ENCODE assay signal across 17 mouse cellular contexts in genomic region chr2:166801436-166801835, GRCm38 (mm10).
"Had no signal": no experiment of that assay in that cellular context is flagged by ENCODE, and none has a peak within 500 bp of the region (broad histone marks: within the 10 kb centered on the region; RNA-seq: fewer than 3 reads in every experiment).

No protein-coding gene starts in this region.

- H3K27me3 ChIP-seq: kidney, embryonic 15.5 days; limb, embryonic 13.5 days; neural tube, embryonic 13.5 days had no signal

- ATAC-seq: intestine, embryonic 16.5 days; midbrain, embryonic 16.5 days had no signal

- DNase-seq: kidney, adult 2 months; kidney, postnatal 14 days; lung, adult 18-20 months; lung, postnatal 36 days; retina, postnatal 1 day; right cerebral cortex, postnatal 4 days; spleen, adult 18-20 months; thymus, adult 18-20 months; thymus, postnatal 25 days had no signal

- H3K4me3 ChIP-seq: kidney, embryonic 15.5 days; limb, embryonic 13.5 days; midbrain, embryonic 10.5 days; neural tube, embryonic 13.5 days had no signal

- H3K27ac ChIP-seq: kidney, embryonic 15.5 days; limb, embryonic 13.5 days; liver, embryonic 14.5 days; midbrain, embryonic 10.5 days; neural tube, embryonic 13.5 days; stomach, postnatal 0 days had no signal

- H3K9me3 ChIP-seq: kidney, embryonic 15.5 days; limb, embryonic 13.5 days; midbrain, embryonic 10.5 days; neural tube, embryonic 13.5 days had no signal
